Mouse (Mus musculus): Measurements from ENCODE around the gene Eif2s3x. TPM values are rescaled to one million over a fixed set of nuclear protein-coding genes. Genes with fewer than 3 reads are reported as not detected.

The Eif2s3x gene
- polyA plus RNA-seq (2014; fragmentation: Nextera tagmentation; extraction: Ambion mirVana), result 126 and 140 TPM in 2 replicates

DNA sequence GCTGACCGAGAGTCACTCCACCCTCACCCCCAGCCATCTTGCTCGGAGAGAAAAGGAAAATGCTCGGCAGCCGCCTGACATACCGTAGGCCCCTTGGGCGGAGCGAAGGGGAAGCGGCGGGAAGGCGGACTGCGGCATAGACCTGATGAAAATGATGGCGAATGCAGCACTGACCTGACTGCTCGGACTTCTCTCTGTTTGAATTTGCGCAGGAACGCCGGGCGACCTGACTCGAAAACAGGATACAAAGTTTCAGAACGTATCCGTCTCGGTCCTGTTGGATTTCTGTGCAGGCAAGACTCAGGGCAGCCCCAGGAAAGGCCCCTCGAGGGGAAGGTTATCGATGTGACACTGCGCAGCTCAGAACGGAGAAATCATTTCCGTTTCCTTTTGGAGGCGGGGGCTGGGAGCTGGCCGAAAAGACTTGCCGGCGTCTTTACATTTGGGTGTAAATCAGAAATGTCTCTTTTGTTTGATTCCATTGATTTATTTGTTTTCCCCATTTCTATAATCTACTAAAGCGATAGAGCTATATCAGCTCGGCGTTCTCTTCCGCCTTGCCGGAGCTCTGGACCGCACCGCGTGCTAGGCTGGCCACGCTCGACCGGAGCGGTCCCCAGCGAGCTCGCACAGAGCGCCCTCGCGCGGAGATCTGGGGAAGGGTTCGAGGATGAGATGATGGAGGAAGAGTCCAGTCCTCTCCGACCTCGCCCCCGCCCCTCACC lies at the start of gene Eif2s3x:
Eif2s3x (minus strand) TSS at position 266 of the 725 bp plus-strand sequence.
- H3K27ac ChIP-seq (ENCODE audit: low read depth, low read length), result peak within 1 kb of the TSS; percentile 59; the same call in 1 of the 2 replicates
- DNase-seq (ENCODE audit: low spot score, missing footprints) (peak; percentile 98), ATAC-seq (ENCODE audit: low FRiP score) (peak; percentile 96)
- no peaks in the 10 kb centered on the region for H3K4me1 ChIP-seq (ENCODE audit: control insufficient read depth, insufficient read depth, low read length)
- peak within 1 kb of the TSS; percentile 76 for H3K4me3 ChIP-seq (ENCODE audit: low read depth, low read length)
- H3K27me3 ChIP-seq (ENCODE audit: control insufficient read depth, insufficient read depth, low read length), result no peaks in the 10 kb centered on the region
- peak within 1 kb of the TSS; percentile 60 for H3K4me2 ChIP-seq
- H3K9ac ChIP-seq (ENCODE audit: low read length), result peak within 1 kb of the TSS; percentile 82
- under 1% methylated on average over 52 of the region's 52 CpGs for WGBS
- no peaks in the 10 kb centered on the region for H3K9me3 ChIP-seq (ENCODE audit: control insufficient read depth, low read length)
- H3K36me3 ChIP-seq (ENCODE audit: control insufficient read depth, insufficient read depth, low read length), result no peaks in the 10 kb centered on the region

GRCm38 (mm10) chrX:94235601-94236000 lies 22.9 kb upstream of the Eif2s3x start:
- Histone ChIP-seq H3K9ac (ENCODE audit: low read length) (peak overlapping the region; percentile 44; the same call in 1 of the 2 replicates), H3K4me1 (ENCODE audit: control insufficient read depth, insufficient read depth, low read length) (no peaks in the 10 kb centered on the region), H3K4me3 (ENCODE audit: low read depth, low read length) (peak overlapping the region; percentile 51), H3K4me2 (peak overlapping the region; percentile 41), H3K36me3 (ENCODE audit: control insufficient read depth, insufficient read depth, low read length) (no peaks in the 10 kb centered on the region), H3K9me3 (ENCODE audit: control insufficient read depth, low read length) (no peaks in the 10 kb centered on the region), H3K27ac (ENCODE audit: low read depth, low read length) (no peak overlapping the region), H3K27me3 (ENCODE audit: control insufficient read depth, insufficient read depth, low read length) (peaks cover 44% of the 10 kb centered on the region)
- ATAC-seq (ENCODE audit: low FRiP score), result no peak
- WGBS, result 25% methylated on average over 12 of the region's 12 CpGs
- no peak for DNase-seq (ENCODE audit: low spot score, missing footprints)

- Histone ChIP-seq H3K36me3 (ENCODE audit: control insufficient read depth, insufficient read depth, low read length) (no peaks in the 10 kb centered on the region), H3K9ac (ENCODE audit: low read length) (peak overlapping the region; percentile 68), H3K4me2 (peak overlapping the region; percentile 41), H3K4me1 (ENCODE audit: control insufficient read depth, insufficient read depth, low read length) (no peaks in the 10 kb centered on the region), H3K27ac (ENCODE audit: low read depth, low read length) (peak overlapping the region; percentile 11; the same call in 1 of the 2 replicates), H3K9me3 (ENCODE audit: control insufficient read depth, low read length) (no peaks in the 10 kb centered on the region), H3K4me3 (ENCODE audit: low read depth, low read length) (peak overlapping the region; percentile 51), H3K27me3 (ENCODE audit: control insufficient read depth, insufficient read depth, low read length) (peaks cover 45% of the 10 kb centered on the region)
- ATAC-seq (ENCODE audit: low FRiP score) (peak; percentile 63), DNase-seq (ENCODE audit: low spot score, missing footprints) (peak; percentile 91)
- 14% methylated on average over 35 of the region's 35 CpGs for WGBS
Observed at GRCm38 (mm10) chrX:94235190-94235555, 22.5 kb upstream of the Eif2s3x start.

GRCm38 (mm10) chrX:94234532-94235189 lies 22.0 kb upstream of the Eif2s3x start, which contains the start of gene Klhl15:
Klhl15 (plus strand) TSS chrX:94234599.
- Histone ChIP-seq H3K4me1 (ENCODE audit: control insufficient read depth, insufficient read depth, low read length) (no peaks in the 10 kb centered on the region), H3K36me3 (ENCODE audit: control insufficient read depth, insufficient read depth, low read length) (no peaks in the 10 kb centered on the region), H3K9me3 (ENCODE audit: control insufficient read depth, low read length) (no peaks in the 10 kb centered on the region), H3K4me2 (peak within 1 kb of the TSS; percentile 41), H3K4me3 (ENCODE audit: low read depth, low read length) (peak within 1 kb of the TSS; percentile 51), H3K9ac (ENCODE audit: low read length) (peak within 1 kb of the TSS; percentile 68), H3K27ac (ENCODE audit: low read depth, low read length) (peak within 1 kb of the TSS; percentile 77), H3K27me3 (ENCODE audit: control insufficient read depth, insufficient read depth, low read length) (peaks cover 44% of the 10 kb centered on the region)
- DNase-seq (ENCODE audit: low spot score, missing footprints), result peak; percentile 97
- ATAC-seq (ENCODE audit: low FRiP score), result peak; percentile 96
- WGBS, result 4% methylated on average over 47 of the region's 70 CpGs

- no peak for ATAC-seq (ENCODE audit: low FRiP score)
- Histone ChIP-seq H3K9me3 (ENCODE audit: control insufficient read depth, low read length) (no peaks in the 10 kb centered on the region), H3K4me3 (ENCODE audit: low read depth, low read length) (peak overlapping the region; percentile 51), H3K27me3 (ENCODE audit: control insufficient read depth, insufficient read depth, low read length) (peaks cover 40% of the 10 kb centered on the region), H3K4me2 (peak overlapping the region; percentile 41), H3K27ac (ENCODE audit: low read depth, low read length) (peak overlapping the region; percentile 77), H3K9ac (ENCODE audit: low read length) (peak overlapping the region; percentile 68), H3K4me1 (ENCODE audit: control insufficient read depth, insufficient read depth, low read length) (no peaks in the 10 kb centered on the region), H3K36me3 (ENCODE audit: control insufficient read depth, insufficient read depth, low read length) (no peaks in the 10 kb centered on the region)
- WGBS, result 12% methylated on average over 22 of the region's 25 CpGs
- DNase-seq (ENCODE audit: low spot score, missing footprints), result peak; percentile 84
Observed at GRCm38 (mm10) chrX:94233936-94234531, 21.4 kb upstream of the Eif2s3x start.

GRCm38 (mm10) chrX:94233432-94233831 lies 20.8 kb upstream of the Eif2s3x start:
- H3K4me2 ChIP-seq, result no peak overlapping the region
- ATAC-seq (ENCODE audit: low FRiP score), result no peak
- WGBS, result 40% methylated on average over 5 of the region's 5 CpGs
- H3K27me3 ChIP-seq (ENCODE audit: control insufficient read depth, insufficient read depth, low read length), result peaks cover 35% of the 10 kb centered on the region
- H3K36me3 ChIP-seq (ENCODE audit: control insufficient read depth, insufficient read depth, low read length), result no peaks in the 10 kb centered on the region
- no peaks in the 10 kb centered on the region for H3K4me1 ChIP-seq (ENCODE audit: control insufficient read depth, insufficient read depth, low read length)
- no peaks in the 10 kb centered on the region for H3K9me3 ChIP-seq (ENCODE audit: control insufficient read depth, low read length)
- no peak overlapping the region for H3K27ac ChIP-seq (ENCODE audit: low read depth, low read length)
- H3K4me3 ChIP-seq (ENCODE audit: low read depth, low read length), result no peak overlapping the region
- no peak for DNase-seq (ENCODE audit: low spot score, missing footprints)
- no peak overlapping the region for H3K9ac ChIP-seq (ENCODE audit: low read length)

DNA sequence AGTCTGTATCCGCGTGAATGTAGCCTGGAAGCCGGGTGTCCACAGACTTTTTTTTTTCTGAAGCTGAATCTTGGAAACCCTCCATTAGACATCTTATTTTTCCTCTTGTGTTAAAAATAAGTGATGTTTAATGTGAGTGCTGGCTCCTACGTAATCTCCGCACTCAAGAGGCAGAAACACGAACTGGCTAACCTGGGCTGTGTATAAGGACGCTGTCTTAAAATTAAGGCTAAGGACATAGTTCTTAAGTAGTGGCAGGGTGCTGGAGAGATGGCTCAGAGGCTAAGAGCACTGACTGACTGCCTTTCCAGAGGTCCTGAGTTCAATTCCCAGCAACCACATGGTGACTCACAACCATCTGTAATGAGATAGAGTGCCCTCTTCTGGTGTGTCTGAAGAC lies 722 bp upstream of the Eif2s3x start:
- peak; percentile 28; the same call in 1 of the 2 replicates for ATAC-seq (ENCODE audit: low FRiP score)
- no peak overlapping the region; the same call in 1 of the 2 replicates for H3K9ac ChIP-seq (ENCODE audit: low read length)
- WGBS, result 16% methylated on average over 7 of the region's 7 CpGs
- no peaks in the 10 kb centered on the region for H3K9me3 ChIP-seq (ENCODE audit: control insufficient read depth, low read length)
- H3K27ac ChIP-seq (ENCODE audit: low read depth, low read length), result no peak overlapping the region
- DNase-seq (ENCODE audit: low spot score, missing footprints), result no peak
- peak overlapping the region; percentile 33; the same call in 1 of the 2 replicates for H3K4me2 ChIP-seq
- no peaks in the 10 kb centered on the region for H3K36me3 ChIP-seq (ENCODE audit: control insufficient read depth, insufficient read depth, low read length)
- no peaks in the 10 kb centered on the region for H3K4me1 ChIP-seq (ENCODE audit: control insufficient read depth, insufficient read depth, low read length)
- H3K4me3 ChIP-seq (ENCODE audit: low read depth, low read length), result peak overlapping the region; percentile 76; the same call in 1 of the 2 replicates
- no peaks in the 10 kb centered on the region for H3K27me3 ChIP-seq (ENCODE audit: control insufficient read depth, insufficient read depth, low read length)

- peak overlapping the region; percentile 76 for H3K4me3 ChIP-seq (ENCODE audit: low read depth, low read length)
- ATAC-seq (ENCODE audit: low FRiP score), result no peak; the same call in 1 of the 2 replicates
- peak overlapping the region; percentile 60 for H3K4me2 ChIP-seq
- no peaks in the 10 kb centered on the region for H3K36me3 ChIP-seq (ENCODE audit: control insufficient read depth, insufficient read depth, low read length)
- H3K27ac ChIP-seq (ENCODE audit: low read depth, low read length), result peak overlapping the region; percentile 59; the same call in 1 of the 2 replicates
- H3K4me1 ChIP-seq (ENCODE audit: control insufficient read depth, insufficient read depth, low read length), result no peaks in the 10 kb centered on the region
- no peaks in the 10 kb centered on the region for H3K27me3 ChIP-seq (ENCODE audit: control insufficient read depth, insufficient read depth, low read length)
- DNase-seq (ENCODE audit: low spot score, missing footprints), result peak; percentile 97
- WGBS, result under 1% methylated on average over 12 of the region's 12 CpGs
- H3K9me3 ChIP-seq (ENCODE audit: control insufficient read depth, low read length), result no peaks in the 10 kb centered on the region
- peak overlapping the region; percentile 82 for H3K9ac ChIP-seq (ENCODE audit: low read length)
Observed at GRCm38 (mm10) chrX:94212264-94212596, 432 bp downstream of the Eif2s3x start.
